Mouse (Mus musculus): ENCODE results near the gene Ampd1.

GRCm38 (mm10) chr3:103102454-103103390 is 28.9 kb downstream of the Ampd1 start, which contains the start of gene Dennd2c:
- TF ChIP-seq GATA1 (IDR thresholded peaks at IDR 0.05; ENCODE audit: low read length) (no peak), TAL1 (IDR thresholded peaks at IDR 0.05; ENCODE audit: low read length) (no peak)

Data from erythroblast, embryonic 14.5 days (primary cell).